ENCODE assay signal across 34 mouse cellular contexts in genomic region chr11:33207411-33207810, GRCm38 (mm10). TPM values are rescaled to one million over a fixed set of nuclear protein-coding genes. Genes with fewer than 3 reads are reported as not detected.
DNase-seq lines count a peak whose midpoint lies in the region; ATAC-seq and TF ChIP-seq lines count a peak whose summit lies in the region.
"Had no signal": no experiment of that assay in that cellular context is flagged by ENCODE, and none has a peak within 500 bp of the region (broad histone marks: within the 10 kb centered on the region; RNA-seq: fewer than 3 reads in every experiment).

No protein-coding gene starts in this region.

- H3K4me1 ChIP-seq in hindbrain, embryonic 13.5 days (replicated peaks): peaks cover 17% of the 10 kb centered on the region
- H3K4me1 ChIP-seq in hindbrain, embryonic 16.5 days (ENCODE audit: control insufficient read depth, insufficient read depth, low read depth, low read length): no peaks in the 10 kb centered on the region; the same call in 1 of the 2 replicates
- H3K4me1 ChIP-seq in hindbrain, postnatal 0 days (ENCODE audit: insufficient read depth, low read length): no peaks in the 10 kb centered on the region
- H3K4me1 ChIP-seq in hindbrain, embryonic 12.5 days: peaks cover 20% of the 10 kb centered on the region
- no peaks in the 10 kb centered on the region for H3K4me1 ChIP-seq in neural tube, embryonic 14.5 days (ENCODE audit: control insufficient read depth, insufficient read depth, low read length)

- H3K9ac ChIP-seq in hindbrain, embryonic 13.5 days: no peak overlapping the region
- no peak overlapping the region for H3K9ac ChIP-seq in hindbrain, embryonic 16.5 days (ENCODE audit: low read depth, low read length)
- no peak overlapping the region for H3K9ac ChIP-seq in hindbrain, postnatal 0 days (replicated peaks; ENCODE audit: low read length)
- H3K9ac ChIP-seq in hindbrain, embryonic 12.5 days: no peak overlapping the region
- H3K9ac ChIP-seq in neural tube, embryonic 14.5 days (replicated peaks; ENCODE audit: low read depth, low read length): no peak overlapping the region
- H3K9ac ChIP-seq: embryonic facial prominence, embryonic 13.5 days; forebrain, embryonic 12.5 days; forebrain, embryonic 15.5 days; heart, embryonic 13.5 days; intestine, embryonic 15.5 days had no signal

- peaks cover 84% of the 10 kb centered on the region for H3K27me3 ChIP-seq in hindbrain, embryonic 13.5 days
- peaks cover 32% of the 10 kb centered on the region for H3K27me3 ChIP-seq in hindbrain, embryonic 16.5 days (replicated peaks; ENCODE audit: control insufficient read depth, insufficient read depth, low read length)
- H3K27me3 ChIP-seq in hindbrain, postnatal 0 days (ENCODE audit: insufficient read depth, low read length): peaks cover 37% of the 10 kb centered on the region
- H3K27me3 ChIP-seq in hindbrain, embryonic 12.5 days: peaks cover 62% of the 10 kb centered on the region
- H3K27me3 ChIP-seq in neural tube, embryonic 14.5 days (ENCODE audit: control insufficient read depth, insufficient read depth, low read length): peaks cover 12% of the 10 kb centered on the region
- H3K27me3 ChIP-seq: CH12.LX had no signal

- H3K4me2 ChIP-seq in hindbrain, embryonic 13.5 days: peak overlapping the region; percentile 52
- H3K4me2 ChIP-seq in hindbrain, embryonic 16.5 days (ENCODE audit: low read length): no peak overlapping the region; the same call in none of the 2 replicates
- H3K4me2 ChIP-seq in hindbrain, postnatal 0 days (ENCODE audit: low read depth, low read length): peak overlapping the region; percentile 41; the same call in 1 of the 2 replicates
- H3K4me2 ChIP-seq in hindbrain, embryonic 12.5 days (replicated peaks): no peak overlapping the region
- peak overlapping the region; percentile 37; the same call in 1 of the 2 replicates for H3K4me2 ChIP-seq in neural tube, embryonic 14.5 days (ENCODE audit: low read depth, low read length)
- H3K4me2 ChIP-seq: embryonic facial prominence, embryonic 13.5 days; forebrain, embryonic 12.5 days; forebrain, embryonic 15.5 days; heart, embryonic 13.5 days; intestine, embryonic 15.5 days had no signal

- H3K9me3 ChIP-seq in hindbrain, embryonic 13.5 days: no peaks in the 10 kb centered on the region
- H3K9me3 ChIP-seq in hindbrain, embryonic 16.5 days (ENCODE audit: control insufficient read depth, low read length): no peaks in the 10 kb centered on the region
- H3K9me3 ChIP-seq in hindbrain, postnatal 0 days (ENCODE audit: low read length): no peaks in the 10 kb centered on the region
- no peaks in the 10 kb centered on the region for H3K9me3 ChIP-seq in hindbrain, embryonic 12.5 days (replicated peaks)
- no peaks in the 10 kb centered on the region for H3K9me3 ChIP-seq in neural tube, embryonic 14.5 days (ENCODE audit: control insufficient read depth, low read length)
- H3K9me3 ChIP-seq: embryonic facial prominence, embryonic 10.5 days; embryonic facial prominence, embryonic 13.5 days; forebrain, embryonic 12.5 days; forebrain, embryonic 15.5 days; heart, embryonic 10.5 days; heart, embryonic 13.5 days; intestine, embryonic 15.5 days had no signal

- 87% methylated on average over 2 of the region's 2 CpGs for WGBS in hindbrain, embryonic 13.5 days
- WGBS in hindbrain, embryonic 16.5 days: 82% methylated on average over 2 of the region's 2 CpGs
- WGBS in hindbrain, postnatal 0 days: 73% methylated on average over 2 of the region's 2 CpGs
- 82% methylated on average over 2 of the region's 2 CpGs for WGBS in hindbrain, embryonic 12.5 days
- WGBS in neural tube, embryonic 14.5 days: 83% methylated on average over 2 of the region's 2 CpGs

- ATAC-seq in hindbrain, embryonic 13.5 days (ENCODE audit: low FRiP score): no peak
- no peak for ATAC-seq in hindbrain, embryonic 16.5 days
- no peak for ATAC-seq in hindbrain, postnatal 0 days
- ATAC-seq in hindbrain, embryonic 12.5 days (ENCODE audit: low FRiP score): no peak
- ATAC-seq in neural tube, embryonic 14.5 days (ENCODE audit: low read depth): no peak
- ATAC-seq: forebrain, embryonic 15.5 days; intestine, embryonic 15.5 days; Patski had no signal

- no peak overlapping the region for H3K27ac ChIP-seq in hindbrain, embryonic 13.5 days
- H3K27ac ChIP-seq in hindbrain, embryonic 16.5 days (ENCODE audit: low read depth, low read length): no peak overlapping the region
- H3K27ac ChIP-seq in hindbrain, postnatal 0 days: no peak overlapping the region
- H3K27ac ChIP-seq in hindbrain, embryonic 12.5 days: no peak overlapping the region
- H3K27ac ChIP-seq in neural tube, embryonic 14.5 days (ENCODE audit: low read depth, low read length): no peak overlapping the region
- H3K27ac ChIP-seq: embryonic facial prominence, embryonic 10.5 days; embryonic facial prominence, embryonic 13.5 days; forebrain, embryonic 12.5 days; forebrain, embryonic 15.5 days; heart, adult 2 months; heart, embryonic 10.5 days; heart, embryonic 13.5 days; intestine, embryonic 15.5 days had no signal

- peak overlapping the region; percentile 47; the same call in 1 of the 2 replicates for H3K4me3 ChIP-seq in hindbrain, embryonic 13.5 days
- H3K4me3 ChIP-seq in hindbrain, embryonic 16.5 days (ENCODE audit: low read length): no peak overlapping the region
- no peak overlapping the region for H3K4me3 ChIP-seq in hindbrain, postnatal 0 days (ENCODE audit: low read length)
- no peak overlapping the region for H3K4me3 ChIP-seq in hindbrain, embryonic 12.5 days
- peak overlapping the region; percentile 13; the same call in 1 of the 2 replicates for H3K4me3 ChIP-seq in neural tube, embryonic 14.5 days (ENCODE audit: low read depth, low read length)
- H3K4me3 ChIP-seq: embryonic facial prominence, embryonic 10.5 days; embryonic facial prominence, embryonic 13.5 days; erythroblast, embryonic 14.5 days; forebrain, embryonic 12.5 days; forebrain, embryonic 15.5 days; heart, adult 2 months; heart, embryonic 10.5 days; heart, embryonic 13.5 days; intestine, embryonic 15.5 days had no signal

- no peak for TF ChIP-seq CTCF in hindbrain, postnatal 0 days (IDR thresholded peaks at IDR 0.05; ENCODE audit: low read depth)

- peak; percentile 50 for DNase-seq in cerebellum, adult 9-10 months
- DNase-seq in cerebellum, adult 11-12 months: no peak
- DNase-seq in hindbrain, postnatal 0 days (ENCODE audit: low spot score): no peak
- DNase-seq in left cerebral cortex, adult 9 months (ENCODE audit: low spot score in 2 of 2): no peak
- DNase-seq: adrenal gland, postnatal 10 days; adrenal gland, postnatal 36 days; B cell, adult 2 months; cerebellum, adult 11 months; embryo, embryonic 11 days; gastrocnemius, postnatal 25 days; heart, adult 2 months; heart, postnatal 14 days; heart, postnatal 4 days; kidney, adult 11 months; kidney, adult 8-10 months had no signal

- H3K36me3 ChIP-seq in hindbrain, embryonic 13.5 days: no peaks in the 10 kb centered on the region
- no peaks in the 10 kb centered on the region for H3K36me3 ChIP-seq in hindbrain, embryonic 16.5 days (ENCODE audit: control insufficient read depth, insufficient read depth, low read length)
- H3K36me3 ChIP-seq in hindbrain, postnatal 0 days (ENCODE audit: insufficient read depth, low read length): no peaks in the 10 kb centered on the region
- H3K36me3 ChIP-seq in hindbrain, embryonic 12.5 days: no peaks in the 10 kb centered on the region
- H3K36me3 ChIP-seq in neural tube, embryonic 14.5 days (ENCODE audit: control insufficient read depth, insufficient read depth, low read length): no peaks in the 10 kb centered on the region
- H3K36me3 ChIP-seq: embryonic facial prominence, embryonic 10.5 days; embryonic facial prominence, embryonic 13.5 days; forebrain, embryonic 12.5 days; forebrain, embryonic 15.5 days; G1E; heart, embryonic 10.5 days; heart, embryonic 13.5 days; intestine, embryonic 15.5 days had no signal

RNA-seq across cellular contexts. Expression of gene Tlx3, which starts 4.0 kb away (rescaled TPM):
- 20.2 and 29.0 TPM in 2 replicates for polyA plus RNA-seq in hindbrain, embryonic 13.5 days (2015; fragmentation: Nextera tagmentation; extraction: Ambion mirVana)
- 9.1 and 11.5 TPM in 2 replicates for polyA plus RNA-seq in hindbrain, embryonic 16.5 days (2015; fragmentation: Nextera tagmentation; extraction: Ambion mirVana)
- total RNA-seq in hindbrain, postnatal 0 days (2014; rRNA removed): 39.4 and 39.6 TPM in 2 replicates
- polyA plus RNA-seq in hindbrain, postnatal 0 days (2015; fragmentation: Nextera tagmentation; extraction: Ambion mirVana): 11.3 and 14.5 TPM in 2 replicates
- 29.8 and 33.8 TPM in 2 replicates for polyA plus RNA-seq in hindbrain, embryonic 12.5 days (2016; fragmentation: Nextera tagmentation; extraction: Ambion mirVana)
- 32.9 and 41.0 TPM in 2 replicates for polyA plus RNA-seq in neural tube, embryonic 14.5 days (2014; fragmentation: Nextera tagmentation; extraction: Ambion mirVana)
- total RNA-seq: CH12.LX; G1E; gastrocnemius, adult 8-10 months; gastrocnemius, postnatal 25 days; heart, adult 2 months; heart, postnatal 14 days; heart, postnatal 4 days had no signal
- polyA plus RNA-seq: cortical plate, adult 2 months; gonadal fat pad, adult 2 months; heart, adult 2 months; heart, embryonic 13.5 days; heart, embryonic 16.5 days had no signal

RNA-seq across cellular contexts. Expression of gene Npm1, which starts 44.4 kb away (rescaled TPM):
- polyA plus RNA-seq in hindbrain, embryonic 13.5 days (2015; fragmentation: Nextera tagmentation; extraction: Ambion mirVana): 542 and 556 TPM in 2 replicates
- 351 and 353 TPM in 2 replicates for polyA plus RNA-seq in hindbrain, embryonic 16.5 days (2015; fragmentation: Nextera tagmentation; extraction: Ambion mirVana)
- total RNA-seq in hindbrain, postnatal 0 days (2014; rRNA removed): 143 and 182 TPM in 2 replicates
- polyA plus RNA-seq in hindbrain, postnatal 0 days (2015; fragmentation: Nextera tagmentation; extraction: Ambion mirVana): 395 and 396 TPM in 2 replicates
- polyA plus RNA-seq in hindbrain, embryonic 12.5 days (2016; fragmentation: Nextera tagmentation; extraction: Ambion mirVana): 615 and 624 TPM in 2 replicates
- polyA plus RNA-seq in neural tube, embryonic 14.5 days (2014; fragmentation: Nextera tagmentation; extraction: Ambion mirVana): 428 and 483 TPM in 2 replicates

Comparison
In these comparisons a context has a peak if more than half of its experiments do, and no peak if none do; other contexts are left out.
1. H3K4me2 ChIP-seq: peak in hindbrain, embryonic 13.5 days (single experiment), hindbrain, postnatal 0 days (single experiment) and neural tube, embryonic 14.5 days (single experiment); none in hindbrain, embryonic 16.5 days (single experiment) and hindbrain, embryonic 12.5 days (single experiment).
2. H3K4me3 ChIP-seq: peak in hindbrain, embryonic 13.5 days (single experiment) and neural tube, embryonic 14.5 days (single experiment); none in hindbrain, embryonic 16.5 days (single experiment), hindbrain, postnatal 0 days (single experiment) and hindbrain, embryonic 12.5 days (single experiment).